In genomic region chr10:37342675-37343074, GRCm38 (mm10) we compare ENCODE assay signal across 12 mouse cellular contexts.
DNase-seq lines count a peak whose midpoint lies in the region; ATAC-seq and TF ChIP-seq lines count a peak whose summit lies in the region.
"Had no signal": no experiment of that assay in that cellular context is flagged by ENCODE, and none has a peak within 500 bp of the region (broad histone marks: within the 10 kb centered on the region; RNA-seq: fewer than 3 reads in every experiment).

No protein-coding gene starts in this region.

- H3K4me1 ChIP-seq in kidney, embryonic 14.5 days (ENCODE audit: control insufficient read depth, insufficient read depth, low read length), result no peaks in the 10 kb centered on the region
- H3K4me1 ChIP-seq in CH12.LX (ENCODE audit: control insufficient read depth in 1 of 2, insufficient read depth in 2 of 2), result peaks cover 22 to 66% of the 10 kb centered on the region in 2 experiments
- H3K4me1 ChIP-seq: limb, embryonic 15.5 days; neural tube, embryonic 12.5 days had no signal

- TF ChIP-seq POLR2A in CH12.LX (IDR thresholded peaks at IDR 0.05; ENCODE audit: low read depth, low read length), result no peak

- no peak for ATAC-seq in kidney, embryonic 14.5 days (ENCODE audit: low FRiP score, low TSS enrichment)
- ATAC-seq: Patski had no signal

- no peaks in the 10 kb centered on the region for H3K27me3 ChIP-seq in kidney, embryonic 14.5 days (ENCODE audit: control insufficient read depth, insufficient read depth, low read length)
- H3K27me3 ChIP-seq in CH12.LX (replicated peaks), result no peaks in the 10 kb centered on the region
- H3K27me3 ChIP-seq: limb, embryonic 15.5 days; neural tube, embryonic 12.5 days; Patski had no signal

- in situ Hi-C loops in CH12.LX (cut with MboI; ENCODE audit: low pct_ligation_motif_present, low pct_unique_long_range_greater_than_20kb, low sequenced_read_pairs), result no loop called here

- no peak overlapping the region for H3K4me2 ChIP-seq in kidney, embryonic 14.5 days (replicated peaks; ENCODE audit: low read depth, low read length)
- H3K4me2 ChIP-seq in CH12.LX (ENCODE audit: insufficient read depth, low read depth, poor library complexity, severe bottlenecking), result peak overlapping the region; percentile 29; the same call in 1 of the 2 replicates
- H3K4me2 ChIP-seq: limb, embryonic 15.5 days; neural tube, embryonic 12.5 days had no signal

- dilution Hi-C loops in CH12.LX (cut with MboI; ENCODE audit: extremely low pct_ligation_motif_present, extremely low pct_unique_long_range_greater_than_20kb, low sequenced_read_pairs), result no loop called here

- TF ChIP-seq EP300 in CH12.LX (IDR thresholded peaks at IDR 0.05; ENCODE audit: low read length), result peak; percentile 93

- H3K9ac ChIP-seq in kidney, embryonic 14.5 days (ENCODE audit: low read depth, low read length), result no peak overlapping the region
- no peak overlapping the region for H3K9ac ChIP-seq in CH12.LX (ENCODE audit: insufficient read depth, low read depth)
- H3K9ac ChIP-seq: limb, embryonic 15.5 days; neural tube, embryonic 12.5 days had no signal

- no peak; the same call in none of the 2 replicates for TF ChIP-seq RAD21 in CH12.LX (IDR thresholded peaks at IDR 0.05; ENCODE audit: low read depth, low read length)

- no peaks in the 10 kb centered on the region for H3K36me3 ChIP-seq in kidney, embryonic 14.5 days (ENCODE audit: control insufficient read depth, insufficient read depth, low read length)
- no peaks in the 10 kb centered on the region for H3K36me3 ChIP-seq in CH12.LX (replicated peaks in 1 of 2; ENCODE audit: control insufficient read depth in 1 of 2, insufficient read depth in 1 of 2, low read length in 1 of 2)
- H3K36me3 ChIP-seq: limb, embryonic 15.5 days; neural tube, embryonic 12.5 days had no signal

- H3K4me3 ChIP-seq in kidney, embryonic 14.5 days (ENCODE audit: low read length), result no peak overlapping the region
- no peak overlapping the region for H3K4me3 ChIP-seq in CH12.LX (replicated peaks in 1 of 3; ENCODE audit: low read depth in 2 of 3, low read length in 2 of 3, poor library complexity in 1 of 3)
- H3K4me3 ChIP-seq: erythroblast, embryonic 14.5 days; limb, embryonic 15.5 days; neural tube, embryonic 12.5 days had no signal

- DNase-seq in kidney, postnatal 10 days, result peak; percentile 37
- DNase-seq in CH12.LX (ENCODE audit: extremely low read depth), result peak; percentile 65
- DNase-seq in adipocyte (ENCODE audit: low spot score), result peak; percentile 19
- DNase-seq in cerebellum, postnatal 36 days, result peak; percentile 56 to 61
- DNase-seq in gastrocnemius, postnatal 25 days, result no peak
- no peak for DNase-seq in urinary bladder, postnatal 36 days (ENCODE audit: low spot score in 2 of 2)
- DNase-seq: heart, postnatal 36 days had no signal

- TF ChIP-seq CTCF in CH12.LX (conservative IDR thresholded peaks at IDR 0.05 in 1 of 2, IDR thresholded peaks at IDR 0.05 in 1 of 2; ENCODE audit: low read depth in 2 of 2, low read length in 2 of 2), result no peak

- no peaks in the 10 kb centered on the region for H3K79me2 ChIP-seq in CH12.LX (replicated peaks; ENCODE audit: control insufficient read depth, extremely low read depth, insufficient read depth, poor library complexity, severe bottlenecking)

- H3K9me3 ChIP-seq in kidney, embryonic 14.5 days (ENCODE audit: control insufficient read depth, low read length), result no peaks in the 10 kb centered on the region
- no peaks in the 10 kb centered on the region for H3K9me3 ChIP-seq in CH12.LX (replicated peaks; ENCODE audit: low read length)
- H3K9me3 ChIP-seq: limb, embryonic 15.5 days; neural tube, embryonic 12.5 days had no signal

- H3K27ac ChIP-seq in kidney, embryonic 14.5 days (ENCODE audit: low read depth, low read length), result no peak overlapping the region
- H3K27ac ChIP-seq in CH12.LX (ENCODE audit: insufficient read depth, low read depth), result no peak overlapping the region
- H3K27ac ChIP-seq: limb, embryonic 15.5 days; neural tube, embryonic 12.5 days had no signal

TF ChIP-seq in CH12.LX, 34 proteins besides CTCF, POLR2A, EP300 and RAD21:
- no peak; the same call in 1 of the 2 replicates for TF ChIP-seq ZKSCAN1 (IDR thresholded peaks at IDR 0.05; ENCODE audit: borderline replicate concordance, low read depth, low read length)
- TF ChIP-seq MYC (IDR thresholded peaks at IDR 0.05; ENCODE audit: low read depth, low read length), result peak; percentile 69
- TF ChIP-seq MAFK (IDR thresholded peaks at IDR 0.05; ENCODE audit: insufficient replicate concordance, low read length), result no peak
- peak; percentile 95 for TF ChIP-seq ETS1 (conservative IDR thresholded peaks at IDR 0.05; ENCODE audit: low read depth, low read length)
- peak; percentile 78 for TF ChIP-seq IRF4 (IDR thresholded peaks at IDR 0.05; ENCODE audit: low read depth, low read length)
- no peak for TF ChIP-seq PAX5 (IDR thresholded peaks at IDR 0.05; ENCODE audit: low read length)
- TF ChIP-seq ELF1 (IDR thresholded peaks at IDR 0.05; ENCODE audit: low read depth, low read length), result peak; percentile 35; the same call in 1 of the 2 replicates
- TF ChIP-seq HCFC1 (IDR thresholded peaks at IDR 0.05; ENCODE audit: low read depth, low read length), result 0 out of 2 replicates have a peak, but pooled peaks have one; percentile 19
- peak; percentile 69 for TF ChIP-seq SIN3A (IDR thresholded peaks at IDR 0.05; ENCODE audit: low read length)
- peak; percentile 49; the same call in 1 of the 2 replicates for TF ChIP-seq MXI1 (IDR thresholded peaks at IDR 0.05; ENCODE audit: low read depth, low read length)
- TF ChIP-seq CHD2 (IDR thresholded peaks at IDR 0.05; ENCODE audit: low read length), result peak; percentile 57; the same call in 1 of the 2 replicates
- no peak for TF ChIP-seq CHD1 (IDR thresholded peaks at IDR 0.05; ENCODE audit: low read depth, low read length)
- TF ChIP-seq NRF1 (IDR thresholded peaks at IDR 0.05; ENCODE audit: low read depth, low read length), result no peak
- no peak for TF ChIP-seq ZC3H11A (IDR thresholded peaks at IDR 0.05; ENCODE audit: low read depth, low read length)
- TF ChIP-seq USF1 (IDR thresholded peaks at IDR 0.05; ENCODE audit: low read depth, low read length), result no peak
- TF ChIP-seq SMC3 (IDR thresholded peaks at IDR 0.05; ENCODE audit: low read depth, low read length), result peak; percentile 16; the same call in 1 of the 2 replicates
- TF ChIP-seq RCOR1 (conservative IDR thresholded peaks at IDR 0.05; ENCODE audit: low read depth, low read length), result no peak; the same call in 1 of the 2 replicates
- peak; percentile 98 for TF ChIP-seq TCF12 (IDR thresholded peaks at IDR 0.05; ENCODE audit: low read depth, low read length)
- peak; percentile 21; the same call in 1 of the 2 replicates for TF ChIP-seq NELFE (IDR thresholded peaks at IDR 0.05; ENCODE audit: low read depth, low read length)
- TF ChIP-seq KAT2A (IDR thresholded peaks at IDR 0.05; ENCODE audit: insufficient replicate concordance, low read length), result 0 out of 2 replicates have a peak, but pooled peaks have one; percentile 11
- TF ChIP-seq ZNF384 (IDR thresholded peaks at IDR 0.05; ENCODE audit: low read depth, low read length), result peak; percentile 89
- peak; percentile 68; the same call in 1 of the 2 replicates for TF ChIP-seq MAZ (IDR thresholded peaks at IDR 0.05; ENCODE audit: low read depth, low read length)
- TF ChIP-seq JUN (IDR thresholded peaks at IDR 0.05; ENCODE audit: insufficient read depth, low read depth, low read length), result peak; percentile 56
- TF ChIP-seq MEF2A (IDR thresholded peaks at IDR 0.05; ENCODE audit: borderline replicate concordance, low read depth, low read length), result peak; percentile 98
- 0 out of 2 replicates have a peak, but pooled peaks have one; percentile 55 for TF ChIP-seq ZMIZ1 (IDR thresholded peaks at IDR 0.05; ENCODE audit: low read depth, low read length)
- no peak for TF ChIP-seq E2F4 (IDR thresholded peaks at IDR 0.05; ENCODE audit: insufficient replicate concordance, low read depth, low read length)
- peak; percentile 37; the same call in 1 of the 2 replicates for TF ChIP-seq JUND (conservative IDR thresholded peaks at IDR 0.05; ENCODE audit: low read depth, low read length)
- TF ChIP-seq BHLHE40 (IDR thresholded peaks at IDR 0.05; ENCODE audit: low read depth, low read length), result peak; percentile 71
- TF ChIP-seq MAX (IDR thresholded peaks at IDR 0.05; ENCODE audit: low read length), result peak; percentile 40; the same call in 1 of the 2 replicates
TF ChIP-seq in CH12.LX: peak in this region for 20.

Comparison
In these comparisons a context has a peak if more than half of its experiments do, and no peak if none do; other contexts are left out.
1. DNase-seq: peak in kidney, postnatal 10 days (single experiment), CH12.LX (single experiment), adipocyte (single experiment) and cerebellum, postnatal 36 days (2 of 2); none in gastrocnemius, postnatal 25 days (single experiment) and urinary bladder, postnatal 36 days (0 of 2).